Mouse (Mus musculus): Measurements from ENCODE around the gene Fam81a. TPM values are rescaled to one million over a fixed set of nuclear protein-coding genes. Genes with fewer than 3 reads are reported as not detected.
A peak's percentile ranks its signal among the peaks of the same experiment; 100 is the strongest.

The Fam81a gene
- polyA plus RNA-seq, 1 experiment from 2014 or later, result 8.5 TPM

DNA sequence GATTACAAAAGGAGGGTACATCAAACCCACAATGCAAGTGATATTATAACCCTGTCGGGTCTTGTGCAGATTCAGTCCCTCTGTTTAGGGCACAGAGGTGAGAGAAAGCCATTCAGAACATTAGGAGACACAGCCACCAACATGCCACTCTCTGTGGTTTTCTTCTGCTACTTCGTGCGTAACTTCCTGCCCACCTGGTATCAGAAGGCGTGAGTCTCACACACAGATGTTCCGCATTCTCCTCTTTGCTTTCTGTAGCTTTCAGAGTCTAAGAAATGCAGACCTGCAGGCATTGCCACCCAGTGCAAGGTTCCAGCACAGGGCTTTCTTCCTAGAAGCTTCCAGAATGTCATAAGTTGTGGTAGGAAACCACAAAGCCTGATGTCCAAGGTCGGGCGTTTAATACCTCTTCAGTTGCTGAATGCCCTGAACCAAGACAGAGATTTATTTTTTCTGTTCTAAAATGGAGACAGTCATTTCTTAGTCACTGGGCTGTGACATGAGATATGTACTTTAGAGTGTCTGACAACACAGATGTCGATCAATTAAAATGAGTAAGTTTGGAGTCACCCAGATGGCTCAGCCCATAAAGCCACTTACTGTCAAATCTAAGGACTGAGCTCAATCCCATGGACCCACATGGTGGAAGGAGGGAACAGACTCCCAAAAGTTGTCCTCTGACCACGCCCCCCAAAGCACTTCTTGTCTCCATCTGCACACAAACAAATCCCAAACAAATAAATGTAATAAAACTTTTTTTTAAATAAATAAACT lies 62.1 kb downstream of the Fam81a start:
- no peaks in the 10 kb centered on the region for H3K9me3 ChIP-seq (replicated peaks)
- WGBS, result 91% methylated on average over 9 of the region's 9 CpGs
- no peaks in the 10 kb centered on the region for H3K27me3 ChIP-seq (ENCODE audit: low read depth, poor library complexity, severe bottlenecking)
- H3K4me1 ChIP-seq, result no peaks in the 10 kb centered on the region
- no peak overlapping the region for H3K27ac ChIP-seq (replicated peaks)
- H3K36me3 ChIP-seq, result no peaks in the 10 kb centered on the region
- H3K4me3 ChIP-seq, result no peak overlapping the region
- no peak for DNase-seq (ENCODE audit: low spot score)

DNA sequence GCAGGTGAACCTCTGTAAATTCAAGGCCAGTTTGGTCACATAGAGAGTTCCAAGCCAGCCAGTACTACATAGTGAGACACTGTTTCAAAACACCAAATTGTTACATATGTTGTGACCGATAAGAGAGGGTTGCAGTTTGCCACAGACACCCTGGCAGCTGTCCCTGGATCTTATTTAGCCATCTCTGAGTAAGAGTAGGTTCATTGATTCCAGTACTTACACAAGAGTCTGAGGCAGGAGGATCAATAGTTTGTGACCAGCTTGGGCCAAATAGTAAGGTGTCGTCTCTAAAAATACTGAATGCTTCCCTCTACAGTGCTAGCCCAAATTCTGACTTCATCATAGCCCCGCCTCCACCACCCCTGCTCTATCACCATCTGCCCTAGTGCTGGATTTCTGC lies 64.3 kb downstream of the Fam81a start:
- no peak overlapping the region for H3K4me3 ChIP-seq
- 90% methylated on average over 3 of the region's 3 CpGs for WGBS

DNA sequence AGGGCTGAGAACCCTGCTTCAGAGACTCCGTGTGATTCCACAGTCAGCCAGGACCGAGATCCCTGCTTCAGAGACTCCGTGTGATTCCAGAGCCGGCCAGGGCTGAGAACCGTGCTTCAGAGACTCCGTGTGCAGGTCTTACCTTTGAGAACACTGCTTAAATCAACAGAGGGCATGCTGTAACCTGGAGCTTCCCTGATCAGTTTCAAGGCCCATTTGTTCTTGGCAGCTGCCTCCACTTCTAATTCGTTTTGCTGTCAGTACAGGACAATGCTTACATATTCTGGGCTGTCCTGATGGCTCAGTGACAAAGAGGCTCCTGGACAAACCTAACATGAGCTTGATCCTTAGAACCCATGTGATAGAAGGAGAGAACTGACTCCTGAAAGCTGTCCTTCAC lies 65.2 kb downstream of the Fam81a start:
- 74% methylated on average over 7 of the region's 7 CpGs for WGBS

More for the DNA sequence above, 64.3 kb downstream of the Fam81a start:
- H3K27me3 ChIP-seq (ENCODE audit: low read depth, poor library complexity, severe bottlenecking), result no peaks in the 10 kb centered on the region
- H3K27ac ChIP-seq (replicated peaks), result no peak overlapping the region
- no peaks in the 10 kb centered on the region for H3K9me3 ChIP-seq (replicated peaks)
- no peaks in the 10 kb centered on the region for H3K36me3 ChIP-seq
- no peak for DNase-seq (ENCODE audit: low spot score)
- H3K4me1 ChIP-seq, result no peaks in the 10 kb centered on the region

DNA sequence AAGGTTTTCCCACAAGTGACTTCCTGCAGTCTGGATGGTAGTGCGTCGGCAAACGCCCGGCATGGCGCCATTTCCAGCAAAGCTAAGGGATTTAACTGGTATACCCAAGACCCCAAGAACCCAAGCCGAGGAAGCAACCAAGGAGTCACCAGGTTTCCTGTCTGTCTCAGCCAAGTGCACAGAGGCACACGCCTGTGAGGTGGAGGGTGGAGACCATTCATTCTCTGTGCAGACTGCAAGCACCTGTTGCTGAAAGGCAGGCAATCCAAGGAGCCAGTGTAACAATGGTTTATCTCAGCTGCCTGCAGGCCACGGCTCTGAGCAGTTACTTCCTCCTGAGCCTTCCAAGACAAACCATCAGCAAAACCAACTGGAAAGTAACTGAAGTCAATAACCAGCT lies 70.0 kb downstream of the Fam81a start:
- Histone ChIP-seq H3K4me3 (no peak overlapping the region), H3K27me3 (ENCODE audit: low read depth, poor library complexity, severe bottlenecking) (no peaks in the 10 kb centered on the region), H3K9me3 (replicated peaks) (no peaks in the 10 kb centered on the region), H3K4me1 (no peaks in the 10 kb centered on the region), H3K27ac (replicated peaks) (no peak overlapping the region), H3K36me3 (no peaks in the 10 kb centered on the region)
- DNase-seq (ENCODE audit: low spot score), result no peak
- WGBS, result 87% methylated on average over 8 of the region's 8 CpGs

More for the DNA sequence above, 65.2 kb downstream of the Fam81a start:
- Histone ChIP-seq H3K27me3 (ENCODE audit: low read depth, poor library complexity, severe bottlenecking) (no peaks in the 10 kb centered on the region), H3K36me3 (no peaks in the 10 kb centered on the region), H3K9me3 (replicated peaks) (no peaks in the 10 kb centered on the region), H3K4me1 (no peaks in the 10 kb centered on the region), H3K27ac (replicated peaks) (no peak overlapping the region), H3K4me3 (no peak overlapping the region)
- no peak for DNase-seq (ENCODE audit: low spot score)

DNA sequence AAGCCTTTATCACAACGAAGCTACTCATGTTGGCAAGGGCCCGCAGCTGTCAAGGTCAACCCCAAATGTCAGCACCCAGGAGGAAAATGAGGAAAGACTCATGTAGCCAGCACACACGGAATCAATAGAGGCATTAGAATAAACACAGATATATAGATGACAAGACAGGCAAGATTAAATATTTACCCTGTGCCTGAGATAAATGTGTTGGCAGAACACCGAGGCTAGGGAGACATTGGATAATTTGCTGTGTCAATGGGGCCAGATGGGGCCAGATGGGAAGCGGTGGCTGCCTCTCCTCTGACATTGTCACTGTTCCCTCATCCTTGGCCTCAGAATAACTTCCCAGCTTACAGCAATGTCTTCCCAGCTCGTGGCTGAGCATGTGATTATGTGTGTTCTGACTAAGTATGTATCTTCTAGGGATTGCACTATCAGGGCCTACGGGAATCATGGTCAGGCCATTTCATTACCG lies 72.4 kb downstream of the Fam81a start:
- no peak for DNase-seq (ENCODE audit: low spot score)
- no peak overlapping the region for H3K4me3 ChIP-seq
- no peaks in the 10 kb centered on the region for H3K9me3 ChIP-seq (replicated peaks)
- 83% methylated on average over 8 of the region's 8 CpGs for WGBS
- H3K27ac ChIP-seq (replicated peaks), result no peak overlapping the region
- no peaks in the 10 kb centered on the region for H3K4me1 ChIP-seq
- H3K27me3 ChIP-seq (ENCODE audit: low read depth, poor library complexity, severe bottlenecking), result no peaks in the 10 kb centered on the region
- H3K36me3 ChIP-seq, result no peaks in the 10 kb centered on the region

DNA sequence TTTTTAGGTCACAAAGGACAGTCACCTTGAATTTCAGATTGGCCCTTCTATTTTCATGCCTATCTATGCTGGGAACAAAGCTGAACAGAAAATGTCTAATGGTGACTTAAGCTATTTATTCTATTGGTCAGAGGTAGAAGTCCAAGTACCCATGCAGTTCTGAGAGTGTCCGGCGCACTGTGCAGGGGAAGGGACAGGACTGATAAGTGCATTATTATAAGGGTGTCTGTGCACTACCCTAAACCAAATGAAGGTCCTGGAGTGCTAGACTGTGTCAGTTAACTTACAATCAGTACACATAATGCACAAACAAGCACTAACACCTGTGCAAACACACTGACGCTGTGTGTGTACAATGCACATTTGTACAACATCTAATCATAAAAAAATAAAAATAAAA lies 74.9 kb downstream of the Fam81a start:
- Histone ChIP-seq H3K4me3 (no peak overlapping the region), H3K27me3 (ENCODE audit: low read depth, poor library complexity, severe bottlenecking) (no peaks in the 10 kb centered on the region), H3K27ac (replicated peaks) (no peak overlapping the region), H3K36me3 (no peaks in the 10 kb centered on the region), H3K9me3 (replicated peaks) (no peaks in the 10 kb centered on the region), H3K4me1 (no peaks in the 10 kb centered on the region)
- WGBS, result 90% methylated on average over 3 of the region's 3 CpGs
- DNase-seq (ENCODE audit: low spot score), result no peak

DNA sequence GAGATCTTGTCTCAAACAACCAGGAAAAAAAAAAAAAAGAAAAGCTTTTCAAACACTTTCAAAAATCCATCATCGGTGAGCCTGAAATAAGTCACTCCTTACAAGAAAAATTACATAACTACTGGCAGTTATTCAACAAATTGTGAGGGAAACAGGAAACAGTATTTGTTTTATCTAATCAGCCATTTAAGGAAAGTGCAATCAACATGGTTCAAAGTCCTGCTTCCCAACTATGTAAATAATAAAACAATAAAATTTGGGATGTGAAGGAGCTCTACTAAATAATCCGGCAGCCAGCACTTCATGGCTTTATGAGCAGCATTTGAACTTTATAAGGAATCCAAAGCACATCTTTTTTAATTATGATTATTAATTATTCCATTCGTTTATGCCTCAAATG lies 80.3 kb downstream of the Fam81a start:
- Histone ChIP-seq H3K4me3 (no peak overlapping the region), H3K36me3 (no peaks in the 10 kb centered on the region), H3K27me3 (ENCODE audit: low read depth, poor library complexity, severe bottlenecking) (no peaks in the 10 kb centered on the region), H3K9me3 (replicated peaks) (no peaks in the 10 kb centered on the region), H3K27ac (replicated peaks) (no peak overlapping the region), H3K4me1 (no peaks in the 10 kb centered on the region)
- 86% methylated on average over 3 of the region's 3 CpGs for WGBS
- no peak for DNase-seq (ENCODE audit: low spot score)

DNA sequence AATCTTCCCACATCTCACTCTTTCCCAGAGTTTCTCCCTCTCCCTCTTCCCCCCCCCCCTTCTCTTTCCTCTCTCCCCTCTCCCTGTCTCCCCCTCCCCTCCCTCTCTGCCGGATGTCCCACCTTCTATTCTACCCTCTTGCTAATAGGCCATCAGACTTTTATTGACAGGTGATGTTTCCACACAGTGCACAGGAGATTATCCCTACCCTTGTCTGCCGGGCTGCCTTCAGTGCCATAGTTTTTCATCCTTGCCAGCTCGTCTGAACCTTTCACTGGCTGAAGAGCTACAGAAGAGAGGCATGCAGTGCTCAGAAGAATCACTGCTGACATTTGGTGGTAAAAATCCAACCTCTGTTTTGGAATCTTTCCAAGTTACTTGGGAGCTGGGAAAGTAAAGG lies 88.9 kb downstream of the Fam81a start:
- no peak for DNase-seq (ENCODE audit: low spot score)
- H3K4me1 ChIP-seq, result peaks cover 22% of the 10 kb centered on the region
- H3K4me3 ChIP-seq, result no peak overlapping the region
- 60% methylated on average over 3 of the region's 3 CpGs for WGBS
- no peaks in the 10 kb centered on the region for H3K36me3 ChIP-seq
- H3K27me3 ChIP-seq (ENCODE audit: low read depth, poor library complexity, severe bottlenecking), result no peaks in the 10 kb centered on the region
- H3K9me3 ChIP-seq (replicated peaks), result no peaks in the 10 kb centered on the region
- H3K27ac ChIP-seq (replicated peaks), result no peak overlapping the region

DNA sequence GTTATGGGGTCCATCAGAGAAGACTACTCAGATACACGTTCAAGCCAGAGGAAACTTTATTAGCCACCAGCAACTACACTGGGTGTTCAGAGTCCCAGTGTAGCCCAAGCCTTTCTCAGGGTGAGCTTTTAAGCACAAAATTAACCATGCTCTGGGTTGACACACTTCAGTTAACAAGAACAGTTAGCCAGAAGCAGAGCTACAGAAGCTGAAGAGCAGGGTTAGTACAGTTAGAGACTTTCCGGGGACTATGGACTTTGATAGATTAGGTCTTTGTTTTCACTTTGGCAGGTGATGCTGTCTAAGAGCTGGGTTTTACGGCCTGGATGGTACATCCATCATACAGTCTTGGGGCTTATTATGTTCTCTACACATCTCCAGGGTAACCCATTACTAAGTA lies 89.6 kb downstream of the Fam81a start:
- WGBS, result 75% methylated on average over 3 of the region's 3 CpGs
- Histone ChIP-seq H3K36me3 (no peaks in the 10 kb centered on the region), H3K27ac (replicated peaks) (no peak overlapping the region), H3K9me3 (replicated peaks) (no peaks in the 10 kb centered on the region), H3K4me1 (peaks cover 25% of the 10 kb centered on the region), H3K4me3 (no peak overlapping the region), H3K27me3 (ENCODE audit: low read depth, poor library complexity, severe bottlenecking) (no peaks in the 10 kb centered on the region)
- no peak for DNase-seq (ENCODE audit: low spot score)

DNA sequence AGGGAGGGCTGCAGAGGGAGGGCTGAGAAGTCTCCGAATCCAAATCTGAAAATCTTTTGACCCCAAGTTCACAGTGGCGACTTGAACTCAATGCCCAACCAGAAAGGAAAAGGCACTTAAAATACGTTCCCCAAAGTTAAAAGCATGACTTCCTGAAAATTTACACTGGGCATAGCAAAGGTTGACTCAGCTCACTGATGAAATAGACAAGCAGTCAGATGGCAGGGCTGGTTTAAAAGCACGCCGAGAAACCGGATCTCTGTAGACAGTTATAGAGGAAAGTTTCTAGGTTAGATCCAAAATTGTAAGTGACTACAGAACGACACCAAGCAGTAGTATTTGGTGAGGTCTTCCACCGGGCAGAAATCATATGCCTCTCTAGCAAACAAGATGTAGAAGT lies 92.5 kb downstream of the Fam81a start:
- H3K36me3 ChIP-seq, result no peaks in the 10 kb centered on the region
- H3K27me3 ChIP-seq (ENCODE audit: low read depth, poor library complexity, severe bottlenecking), result no peaks in the 10 kb centered on the region
- no peaks in the 10 kb centered on the region for H3K9me3 ChIP-seq (replicated peaks)
- H3K4me3 ChIP-seq, result no peak overlapping the region
- WGBS, result 48% methylated on average over 8 of the region's 8 CpGs
- no peak for DNase-seq (ENCODE audit: low spot score)
- H3K27ac ChIP-seq (replicated peaks), result peak overlapping the region; percentile 61
- peaks cover 25% of the 10 kb centered on the region for H3K4me1 ChIP-seq

DNA sequence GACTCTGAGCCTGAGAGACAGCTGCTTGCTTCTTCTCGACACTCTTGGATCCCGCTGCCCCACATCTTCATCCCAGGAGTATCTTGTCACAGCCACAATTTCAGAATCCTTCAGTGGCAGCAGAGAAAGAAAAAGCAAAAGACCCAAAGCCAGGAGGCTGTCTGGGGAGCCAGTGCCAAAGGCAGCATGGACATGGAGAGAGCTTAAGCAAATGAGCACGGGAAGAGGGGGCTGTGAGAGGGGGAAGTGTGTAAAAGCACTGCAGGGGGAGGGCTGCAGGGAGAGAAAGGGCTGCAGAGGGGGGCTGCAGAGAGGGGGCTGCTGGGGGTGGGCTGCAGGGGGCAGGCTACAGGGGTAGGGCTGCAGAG lies 93.0 kb downstream of the Fam81a start:
- WGBS, result 24% methylated on average over 3 of the region's 3 CpGs
- no peaks in the 10 kb centered on the region for H3K9me3 ChIP-seq (replicated peaks)
- peak overlapping the region; percentile 61 for H3K27ac ChIP-seq (replicated peaks)
- DNase-seq (ENCODE audit: low spot score), result peak; percentile 37
- no peaks in the 10 kb centered on the region for H3K36me3 ChIP-seq
- H3K27me3 ChIP-seq (ENCODE audit: low read depth, poor library complexity, severe bottlenecking), result no peaks in the 10 kb centered on the region
- H3K4me1 ChIP-seq, result peaks cover 25% of the 10 kb centered on the region
- no peak overlapping the region for H3K4me3 ChIP-seq

DNA sequence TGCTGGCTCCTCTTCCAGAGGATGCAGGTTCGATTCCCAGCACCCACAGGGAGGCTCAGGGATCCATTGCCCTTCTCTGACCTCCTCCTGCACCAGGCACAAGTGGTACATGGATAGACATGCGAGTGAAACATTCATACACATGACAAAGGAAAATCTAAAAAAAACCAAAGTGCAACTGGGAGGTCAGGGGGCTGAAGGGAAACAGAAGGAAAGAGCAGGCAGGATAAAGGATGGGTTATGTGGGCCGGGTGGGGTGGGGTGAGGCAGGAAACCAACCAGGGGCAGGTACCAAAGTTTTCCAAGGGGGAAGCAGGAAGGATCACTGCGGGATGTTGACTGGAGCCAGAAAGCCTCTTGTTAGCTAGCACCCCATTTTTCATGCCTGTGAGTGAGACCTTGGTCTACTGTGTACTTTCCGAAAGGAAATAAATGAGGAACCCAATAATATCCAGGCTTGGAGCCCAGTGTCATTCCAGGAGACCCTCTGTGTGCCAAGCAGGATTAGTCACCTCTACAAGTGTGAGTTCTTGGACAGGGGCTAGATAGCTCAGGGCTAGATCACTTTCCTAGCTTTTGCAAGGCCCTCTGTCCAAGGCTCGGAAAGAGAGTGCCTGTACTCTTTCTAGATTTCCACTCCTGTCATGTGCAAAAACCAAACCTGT lies 93.5 kb downstream of the Fam81a start:
- Histone ChIP-seq H3K9me3 (replicated peaks) (no peaks in the 10 kb centered on the region), H3K36me3 (no peaks in the 10 kb centered on the region), H3K27ac (replicated peaks) (peak overlapping the region; percentile 61), H3K27me3 (ENCODE audit: low read depth, poor library complexity, severe bottlenecking) (no peaks in the 10 kb centered on the region), H3K4me3 (no peak overlapping the region), H3K4me1 (peaks cover 25% of the 10 kb centered on the region)
- DNase-seq (ENCODE audit: low spot score), result no peak
- 65% methylated on average over 6 of the region's 6 CpGs for WGBS

DNA sequence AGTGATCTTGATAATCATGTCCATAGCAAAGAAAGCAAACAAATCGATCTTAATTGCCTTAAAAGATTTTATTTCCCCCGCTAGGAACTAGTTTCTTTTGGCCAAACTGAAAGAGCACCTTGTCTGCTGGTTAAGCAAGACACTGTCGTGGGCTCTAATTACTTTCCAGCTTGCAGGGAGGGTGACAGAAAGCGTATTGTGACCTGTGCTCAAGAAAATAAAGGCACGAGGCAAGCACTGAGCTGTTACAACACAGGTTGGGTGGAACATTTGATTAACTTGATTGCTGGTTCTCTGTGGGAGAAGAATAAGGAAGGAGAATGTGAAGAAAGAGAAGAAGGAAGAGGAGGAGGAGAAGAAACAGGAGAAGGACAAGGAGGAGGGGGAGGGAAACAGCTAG lies 94.1 kb downstream of the Fam81a start:
- whole genome bisulfite sequencing, result 67% methylated on average over 5 of the region's 5 CpGs
- H3K36me3 ChIP-seq, result no peaks in the 10 kb centered on the region
- no peak overlapping the region for H3K4me3 ChIP-seq
- no peaks in the 10 kb centered on the region for H3K27me3 ChIP-seq (ENCODE audit: low read depth, poor library complexity, severe bottlenecking)
- H3K4me1 ChIP-seq, result peaks cover 25% of the 10 kb centered on the region
- 0 out of 2 replicates have a peak overlapping the region, but pooled peaks have one; percentile 61 for H3K27ac ChIP-seq (replicated peaks)
- no peaks in the 10 kb centered on the region for H3K9me3 ChIP-seq (replicated peaks)
- no peak for DNase-seq (ENCODE audit: low spot score)
